Comparison of ENCODE assay signal across 17 mouse cellular contexts in the genomic region with DNA sequence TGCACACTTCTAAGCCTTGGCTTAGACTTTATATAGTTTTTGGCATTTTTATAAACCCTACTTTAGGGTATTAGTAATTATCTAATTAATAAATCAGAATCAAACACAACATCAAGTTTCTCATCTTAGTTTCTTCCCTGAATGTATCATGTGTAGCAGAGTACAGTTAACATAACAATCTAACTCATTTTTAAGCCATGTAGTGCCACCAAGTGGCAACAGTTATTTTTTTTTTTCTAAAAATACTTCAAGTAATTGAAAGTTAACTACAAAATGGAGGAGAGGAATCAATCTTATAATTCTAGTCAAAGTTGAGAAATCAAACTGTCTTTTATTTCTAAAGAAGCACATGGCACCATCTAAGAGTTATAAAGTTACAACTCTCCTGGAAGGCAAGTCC. TPM values are rescaled to one million over a fixed set of nuclear protein-coding genes. Genes with fewer than 3 reads are reported as not detected.
A peak's percentile ranks its signal among the peaks of the same experiment; 100 is the strongest.
DNase-seq lines count a peak whose midpoint lies in the region; ATAC-seq lines count a peak whose summit lies in the region.
"Had no signal": no experiment of that assay in that cellular context is flagged by ENCODE, and none has a peak within 500 bp of the region (broad histone marks: within the 10 kb centered on the region; RNA-seq: fewer than 3 reads in every experiment).

No protein-coding gene starts in this region.

- H3K9me3 ChIP-seq in limb, embryonic 10.5 days (replicated peaks): no peaks in the 10 kb centered on the region
- H3K9me3 ChIP-seq in heart, embryonic 11.5 days (replicated peaks; ENCODE audit: control insufficient read depth, low read length): no peaks in the 10 kb centered on the region
- H3K9me3 ChIP-seq: heart, embryonic 12.5 days; liver, embryonic 15.5 days; megakaryocyte, embryonic 14.5 days; neural tube, embryonic 12.5 days had no signal

- no peak overlapping the region for H3K4me3 ChIP-seq in limb, embryonic 10.5 days
- H3K4me3 ChIP-seq in heart, embryonic 11.5 days (ENCODE audit: low read depth, low read length): no peak overlapping the region
- H3K4me3 ChIP-seq: erythroblast, embryonic 14.5 days; heart, embryonic 12.5 days; liver, embryonic 15.5 days; megakaryocyte, embryonic 14.5 days; neural tube, embryonic 12.5 days had no signal

- peak; percentile 14 for DNase-seq in kidney, adult 9 months
- DNase-seq in kidney, postnatal 10 days: no peak
- peak; percentile 60 for DNase-seq in 416B (ENCODE audit: low read depth)
- peak; percentile 16 for DNase-seq in CD4-positive, CD25-positive, alpha-beta regulatory T cell, adult 2 months (ENCODE audit: low read depth, low spot score)
- DNase-seq in induced T-regulatory cell, adult 2 months (ENCODE audit: low read depth): peak; percentile 44
- no peak for DNase-seq in limb, embryonic 10.5 days (ENCODE audit: low spot score)
- DNase-seq: adrenal gland, adult 2 months; embryo, embryonic 11 days had no signal

- no peak for ATAC-seq in heart, embryonic 11.5 days (replicated peaks; ENCODE audit: insufficient number of reproducible peaks, low FRiP score, low TSS enrichment)
- ATAC-seq: hindbrain, embryonic 16.5 days had no signal

- H3K27me3 ChIP-seq in limb, embryonic 10.5 days (ENCODE audit: low read depth, poor library complexity, severe bottlenecking): no peaks in the 10 kb centered on the region
- no peaks in the 10 kb centered on the region for H3K27me3 ChIP-seq in heart, embryonic 11.5 days (ENCODE audit: control insufficient read depth, insufficient read depth, low read length)
- H3K27me3 ChIP-seq: heart, embryonic 12.5 days; liver, embryonic 15.5 days; megakaryocyte, embryonic 14.5 days; neural tube, embryonic 12.5 days had no signal

- no peaks in the 10 kb centered on the region for H3K4me1 ChIP-seq in limb, embryonic 10.5 days
- H3K4me1 ChIP-seq in heart, embryonic 11.5 days (ENCODE audit: control insufficient read depth, insufficient read depth, low read length): no peaks in the 10 kb centered on the region
- H3K4me1 ChIP-seq: neural tube, embryonic 12.5 days had no signal

- no peak overlapping the region for H3K4me2 ChIP-seq in heart, embryonic 11.5 days
- H3K4me2 ChIP-seq: heart, embryonic 12.5 days; liver, embryonic 15.5 days; neural tube, embryonic 12.5 days had no signal

- H3K36me3 ChIP-seq in limb, embryonic 10.5 days: peaks cover 25% of the 10 kb centered on the region
- H3K36me3 ChIP-seq in heart, embryonic 11.5 days (ENCODE audit: control insufficient read depth, insufficient read depth, low read length): no peaks in the 10 kb centered on the region

- no peak overlapping the region for H3K9ac ChIP-seq in heart, embryonic 11.5 days (ENCODE audit: low read depth, low read length)
- H3K9ac ChIP-seq: heart, embryonic 12.5 days; liver, embryonic 15.5 days; neural tube, embryonic 12.5 days had no signal

- H3K27ac ChIP-seq in limb, embryonic 10.5 days: no peak overlapping the region
- no peak overlapping the region for H3K27ac ChIP-seq in heart, embryonic 11.5 days (ENCODE audit: low read depth, low read length)
- H3K27ac ChIP-seq: liver, embryonic 15.5 days; neural tube, embryonic 12.5 days had no signal

RNA-seq across cellular contexts. Expression of a gene that starts 40.5 kb away (rescaled TPM):
- not detected in 2 replicates for polyA plus RNA-seq in limb, embryonic 10.5 days (2016; fragmentation: Nextera tagmentation; extraction: Ambion mirVana)
- polyA plus RNA-seq in heart, embryonic 11.5 days (2014; fragmentation: Nextera tagmentation; extraction: Ambion mirVana): not detected in 2 replicates
- polyA plus RNA-seq: adrenal gland, adult 2 months; erythroblast, embryonic 14.5 days; heart, embryonic 12.5 days; hindbrain, embryonic 16.5 days; large intestine, adult 2 months; liver, embryonic 15.5 days; neural tube, embryonic 12.5 days; urinary bladder, adult 2 months had no signal

RNA-seq across cellular contexts. Expression of a gene that starts 47.6 kb away (rescaled TPM):
- polyA plus RNA-seq in limb, embryonic 10.5 days (2016; fragmentation: Nextera tagmentation; extraction: Ambion mirVana): 52.6 and 62.5 TPM in 2 replicates
- polyA plus RNA-seq in heart, embryonic 11.5 days (2014; fragmentation: Nextera tagmentation; extraction: Ambion mirVana): 57.5 and 82.8 TPM in 2 replicates

Comparison
In these comparisons a context has a peak if more than half of its experiments do, and no peak if none do; other contexts are left out.
1. DNase-seq: peak in kidney, adult 9 months (single experiment), 416B (single experiment), CD4-positive, CD25-positive, alpha-beta regulatory T cell, adult 2 months (single experiment) and induced T-regulatory cell, adult 2 months (single experiment); none in kidney, postnatal 10 days (single experiment) and limb, embryonic 10.5 days (single experiment).